Mouse (Mus musculus) neural tube, embryonic 14.5 days (tissue): ENCODE measurements around the gene Ppp1r18. TPM values are rescaled to one million over a fixed set of nuclear protein-coding genes. Genes with fewer than 3 reads are reported as not detected.
"Not testable (repeated sequence)": the region's sequence is repeated elsewhere in the genome, so short reads cannot be mapped to it uniquely, and the experiment has no call there.

Experiments used
- ATAC-seq: fragments of 200-750 bp; cut with Nextera tagmentation; 2 replicates; pipeline ENCODE4 v1.8.0; 2017; ENCODE audit warnings: low read depth, mild to moderate bottlenecking, moderate TSS enrichment, moderate library complexity
- H3K27ac ChIP-seq: fragments of 300-500 bp; sonication (generic); 2 replicates; pipeline ENCODE4 v1.5.1; 2014; ENCODE audit warnings: low read depth, mild to moderate bottlenecking, control low read depth, low read length, moderate library complexity, mixed read lengths
- H3K27me3 ChIP-seq: fragments of 300-500 bp; sonication (generic); 2 replicates; pipeline ENCODE4 v1.6.1; 2014; ENCODE audit warnings: low read length; ENCODE audit not compliant: control insufficient read depth, insufficient read depth
- H3K36me3 ChIP-seq: fragments of 300-500 bp; sonication (generic); 2 replicates; pipeline ENCODE4 v1.6.1; 2014; ENCODE audit warnings: low read length, mixed read lengths; ENCODE audit not compliant: control insufficient read depth, insufficient read depth
- H3K4me1 ChIP-seq: fragments of 300-500 bp; sonication (generic); 2 replicates; pipeline ENCODE4 v1.6.1; 2014; ENCODE audit warnings: low read length; ENCODE audit not compliant: control insufficient read depth, insufficient read depth
- H3K4me2 ChIP-seq: fragments of 300-500 bp; sonication (generic); 2 replicates; pipeline ENCODE4 v1.6.1; 2014; ENCODE audit warnings: mild to moderate bottlenecking, low read depth, low read length, control low read depth
- H3K4me3 ChIP-seq: fragments of 300-500 bp; sonication (generic); 2 replicates; pipeline ENCODE4 v1.5.1; 2014; ENCODE audit warnings: low read depth, low read length, control low read depth, mixed read lengths
- H3K9ac ChIP-seq: fragments of 300-500 bp; sonication (generic); replicated peaks from 2 replicates; pipeline ENCODE4 v1.6.1; 2014; ENCODE audit warnings: low read depth, mild to moderate bottlenecking, control low read depth, low read length, mixed read lengths
- H3K9me3 ChIP-seq: fragments of 300-500 bp; sonication (generic); 2 replicates; pipeline ENCODE4 v1.6.1; 2016; ENCODE audit warnings: low read length; ENCODE audit not compliant: control insufficient read depth
- WGBS: fragments of 180-500 bp; shearing (Covaris S2); extraction: QIAGEN DNeasy Blood & Tissue Kit; methylation state at CpG from one replicate; pipeline ENCODE4 v1.1.7; 2014; 5-methylcytosine and 5-hydroxymethylcytosine counted together
- polyA plus RNA-seq: library from polyadenylated mRNA; unstranded; fragments of >200 nt; fragmentation: Nextera tagmentation; extraction: Ambion mirVana; gene quantifications from 2 replicates; pipeline ENCODE4 v1.2.1, GENCODE M21; 2014

The Ppp1r18 gene
- polyA plus RNA-seq, 1 experiment from 2014 or later, result 18.0 TPM

DNA sequence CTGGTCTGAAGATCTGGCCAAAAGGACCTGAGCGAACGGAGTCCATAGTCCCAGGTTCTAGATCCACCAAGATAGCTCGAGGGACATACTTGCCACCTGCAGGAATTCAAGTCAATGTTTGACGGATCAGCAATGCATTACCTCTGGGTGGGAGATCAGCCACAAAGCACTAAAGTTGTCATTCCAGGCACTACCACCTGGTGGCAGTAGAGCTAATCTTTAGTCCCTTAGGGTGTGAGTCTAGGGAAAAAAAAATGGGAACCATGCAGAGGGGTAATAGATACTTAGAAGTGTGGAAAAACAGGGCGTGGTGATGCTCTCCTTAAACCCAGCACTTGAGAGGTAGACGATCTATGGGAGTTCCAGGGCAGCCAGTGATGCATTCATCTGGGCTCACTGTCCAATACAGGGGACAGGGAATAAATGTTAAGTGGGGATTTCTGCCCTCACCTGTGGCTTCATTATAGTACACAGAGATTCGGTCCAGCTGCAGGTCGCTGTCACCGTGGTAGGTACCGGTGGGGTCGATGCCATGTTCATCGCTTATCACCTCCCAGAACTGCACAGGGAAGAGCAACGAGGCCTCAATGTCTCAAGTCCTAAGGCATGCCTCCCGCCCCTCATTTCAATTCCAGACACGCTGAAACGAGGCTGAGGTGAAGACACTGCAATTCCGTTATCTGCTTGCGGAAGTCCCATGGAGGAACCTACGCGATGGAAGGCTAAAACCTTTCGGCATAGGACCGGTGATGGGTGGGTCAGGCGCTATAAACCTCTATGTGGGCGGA, 29.0 kb upstream of the Ppp1r18 start:
- H3K9me3 ChIP-seq, result no peaks in the 10 kb centered on the region
- 0 out of 2 replicates have a peak, but pooled peaks have one; percentile 0 for ATAC-seq
- peak overlapping the region; percentile 93 for H3K4me3 ChIP-seq
- H3K4me1 ChIP-seq, result peaks cover 33% of the 10 kb centered on the region
- H3K4me2 ChIP-seq, result peak overlapping the region; percentile 69
- H3K27ac ChIP-seq, result peak overlapping the region; percentile 97
- H3K27me3 ChIP-seq, result no peaks in the 10 kb centered on the region
- peak overlapping the region; percentile 98 for H3K9ac ChIP-seq
- 7% methylated on average over 24 of the region's 24 CpGs for WGBS
- H3K36me3 ChIP-seq, result peaks cover 36% of the 10 kb centered on the region

DNA sequence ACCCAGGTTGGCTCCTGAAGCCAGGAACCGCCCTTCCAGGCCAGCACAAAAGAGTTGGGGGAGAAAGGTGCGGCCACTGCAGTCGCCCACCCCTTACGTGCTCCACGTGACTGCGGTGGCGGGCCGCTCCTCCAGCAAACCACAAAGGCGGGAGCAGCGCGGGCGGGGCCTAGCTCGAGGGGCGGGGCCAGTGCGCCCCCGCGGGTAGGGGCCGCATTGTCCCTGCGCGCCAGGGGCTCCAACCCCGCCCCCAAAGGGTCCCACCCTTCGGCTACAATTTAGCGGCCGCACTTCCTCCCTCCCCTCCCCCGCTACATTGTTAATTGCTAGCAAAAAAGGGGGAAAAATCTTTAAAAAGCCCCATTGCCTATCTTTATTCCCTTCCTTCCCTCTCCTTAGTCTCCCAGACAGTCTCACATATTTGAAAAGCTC, 28.4 kb upstream of the Ppp1r18 start:
- Histone ChIP-seq H3K9me3 (no peaks in the 10 kb centered on the region), H3K4me2 (peak overlapping the region; percentile 69), H3K27me3 (no peaks in the 10 kb centered on the region), H3K9ac (peak overlapping the region; percentile 98), H3K27ac (peak overlapping the region; percentile 97), H3K4me3 (peak overlapping the region; percentile 93), H3K4me1 (peaks cover 34% of the 10 kb centered on the region), H3K36me3 (peaks cover 36% of the 10 kb centered on the region)
- ATAC-seq, result peak; percentile 18
- 0% methylated on average over 21 of the region's 25 CpGs for WGBS

DNA sequence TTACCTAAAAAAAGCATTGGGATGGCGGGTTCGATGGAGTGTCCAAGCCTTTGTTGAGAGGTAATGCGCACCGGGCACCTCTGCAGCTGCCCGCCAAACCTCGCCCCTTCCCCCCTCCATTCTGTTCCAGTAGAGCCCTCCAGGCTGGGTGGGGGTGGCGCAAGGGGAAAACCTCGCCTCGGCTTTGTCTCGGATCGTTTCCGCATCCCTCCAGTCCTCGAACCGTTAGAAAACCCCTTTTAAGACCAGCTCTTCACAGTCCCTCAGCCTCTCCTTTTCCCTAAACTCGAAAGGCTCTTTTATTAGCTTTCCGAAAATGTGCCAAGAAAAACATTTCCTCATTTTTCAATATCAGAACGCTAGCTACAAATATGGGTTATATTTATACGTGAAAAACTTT, 27.9 kb upstream of the Ppp1r18 start:
- peaks cover 36% of the 10 kb centered on the region for H3K36me3 ChIP-seq
- peak overlapping the region; percentile 69 for H3K4me2 ChIP-seq
- H3K4me1 ChIP-seq, result peaks cover 37% of the 10 kb centered on the region
- H3K9ac ChIP-seq, result peak overlapping the region; percentile 98
- peak overlapping the region; percentile 93 for H3K4me3 ChIP-seq
- H3K27ac ChIP-seq, result peak overlapping the region; percentile 97
- H3K27me3 ChIP-seq, result no peaks in the 10 kb centered on the region
- no peaks in the 10 kb centered on the region for H3K9me3 ChIP-seq
- WGBS, result 0% methylated on average over 18 of the region's 18 CpGs
- no peak; the same call in 1 of the 2 replicates for ATAC-seq

DNA sequence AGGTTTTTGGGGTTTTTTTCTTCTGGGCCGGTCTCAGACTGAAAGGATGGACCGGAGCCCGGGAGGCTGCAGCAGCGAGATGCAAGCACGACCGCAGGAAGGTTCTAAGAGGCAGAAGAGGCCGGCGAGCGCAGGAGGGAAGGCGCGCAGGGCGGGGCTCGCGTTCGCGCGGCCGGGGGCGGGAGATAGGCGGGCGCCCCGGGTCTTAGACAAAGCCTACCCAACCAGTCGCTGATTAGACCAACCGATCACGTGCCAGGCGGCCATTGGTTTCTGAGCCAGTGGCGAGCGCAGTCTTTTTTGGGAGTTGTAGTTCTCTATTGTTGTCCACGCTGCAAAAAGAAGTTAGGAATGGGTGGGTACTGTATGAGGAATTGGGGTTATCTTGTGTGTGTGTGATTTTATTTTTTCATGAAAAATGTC, 27.3 kb upstream of the Ppp1r18 start, which contains the start of gene Tubb5:
Tubb5 (minus strand) TSS at position 185 of the 423 bp plus-strand sequence.
- WGBS, result under 1% methylated on average over 29 of the region's 29 CpGs
- Histone ChIP-seq H3K4me3 (peak within 1 kb of the TSS; percentile 93), H3K27ac (peak within 1 kb of the TSS; percentile 97)

DNA sequence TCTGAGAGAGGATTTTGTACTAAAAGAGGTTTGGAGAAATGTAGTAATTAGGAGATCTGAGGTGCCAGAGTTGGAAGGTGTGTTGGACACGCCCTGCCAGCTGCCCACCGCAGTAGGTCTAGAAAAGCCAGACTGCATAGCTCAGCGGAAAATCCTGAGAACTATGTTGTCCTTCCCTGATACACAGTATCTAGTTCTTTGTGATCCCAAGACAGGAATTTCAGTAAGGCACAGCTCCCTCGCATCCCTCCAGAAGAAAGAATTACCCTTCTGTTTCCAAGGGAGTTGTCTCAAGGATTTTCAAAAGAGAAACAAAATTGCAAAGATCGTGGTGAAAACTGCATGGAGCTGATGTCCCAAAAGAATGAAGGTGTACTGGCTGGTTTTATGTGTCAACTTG, 26.8 kb upstream of the Ppp1r18 start:
- H3K9ac ChIP-seq, result peak overlapping the region; percentile 33
- peaks cover 30% of the 10 kb centered on the region for H3K36me3 ChIP-seq
- peaks cover 36% of the 10 kb centered on the region for H3K4me1 ChIP-seq
- no peaks in the 10 kb centered on the region for H3K9me3 ChIP-seq
- H3K4me3 ChIP-seq, result peak overlapping the region; percentile 93
- no peak for ATAC-seq
- peak overlapping the region; percentile 81 for H3K27ac ChIP-seq
- peak overlapping the region; percentile 61 for H3K4me2 ChIP-seq
- WGBS, result 4% methylated on average over 5 of the region's 5 CpGs
- H3K27me3 ChIP-seq, result no peaks in the 10 kb centered on the region

More for the DNA sequence above, 27.3 kb upstream of the Ppp1r18 start, which contains the start of gene Tubb5:
- Histone ChIP-seq H3K4me2 (peak within 1 kb of the TSS; percentile 69), H3K27me3 (no peaks in the 10 kb centered on the region), H3K9me3 (no peaks in the 10 kb centered on the region), H3K4me1 (peaks cover 37% of the 10 kb centered on the region), H3K9ac (peak within 1 kb of the TSS; percentile 98), H3K36me3 (peaks cover 34% of the 10 kb centered on the region)
- peak; percentile 75 for ATAC-seq

DNA sequence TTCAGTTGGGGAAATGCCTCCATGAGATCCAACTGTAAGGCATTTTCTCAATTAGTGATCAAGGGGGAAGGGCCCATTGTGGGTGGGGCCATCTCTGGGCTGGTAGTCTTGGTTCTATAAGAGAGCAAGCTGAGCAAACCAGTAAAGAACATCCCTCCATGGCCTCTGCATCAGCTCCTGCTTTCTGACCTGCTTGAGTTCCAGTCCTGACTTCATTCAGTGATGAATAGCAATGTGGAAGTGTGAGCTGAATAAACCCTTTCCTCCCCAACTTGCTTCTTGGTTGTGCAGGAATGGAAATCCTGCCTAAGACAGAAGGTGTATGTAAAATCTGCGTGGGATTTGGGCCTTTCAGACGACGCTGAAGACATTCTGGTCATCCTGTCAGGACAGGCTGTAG, 26.4 kb upstream of the Ppp1r18 start:
- ATAC-seq, H3K9me3 ChIP-seq, H3K27me3 ChIP-seq: not testable (repeated sequence)
- peak overlapping the region; percentile 61 for H3K4me2 ChIP-seq
- H3K36me3 ChIP-seq, result peaks cover 26% of the 10 kb centered on the region
- H3K9ac ChIP-seq, result peak overlapping the region; percentile 33; the same call in 1 of the 2 replicates
- H3K27ac ChIP-seq, result peak overlapping the region; percentile 81
- WGBS, result 53% methylated on average over 3 of the region's 3 CpGs
- H3K4me3 ChIP-seq, result peak overlapping the region; percentile 93
- peaks cover 31% of the 10 kb centered on the region for H3K4me1 ChIP-seq

DNA sequence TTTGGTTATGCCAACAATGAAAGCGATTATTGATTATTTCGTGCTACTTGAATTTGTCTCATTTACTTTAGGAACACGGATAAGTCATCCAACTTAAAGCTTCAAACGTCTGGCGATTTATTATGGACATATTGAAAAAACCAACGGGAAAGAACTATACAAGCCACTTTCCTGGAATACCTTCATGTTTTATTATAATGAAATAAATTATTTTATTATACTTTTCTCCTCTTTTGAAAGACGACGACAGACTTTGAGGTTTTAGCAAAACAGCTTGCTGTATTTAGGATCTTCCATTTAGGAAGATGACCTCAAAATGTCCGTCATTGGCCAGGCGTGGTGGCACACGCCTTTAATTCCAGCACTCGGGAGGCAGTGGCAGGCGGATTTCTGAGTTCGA, 24.8 kb upstream of the Ppp1r18 start:
- peaks cover 10% of the 10 kb centered on the region for H3K36me3 ChIP-seq
- WGBS, result 57% methylated on average over 14 of the region's 14 CpGs
- peak overlapping the region; percentile 30; the same call in 1 of the 2 replicates for H3K27ac ChIP-seq
- peak overlapping the region; percentile 38; the same call in 1 of the 2 replicates for H3K4me2 ChIP-seq
- no peak for ATAC-seq
- H3K27me3 ChIP-seq, result no peaks in the 10 kb centered on the region
- peak overlapping the region; percentile 28 for H3K4me3 ChIP-seq
- no peak overlapping the region for H3K9ac ChIP-seq
- peaks cover 16% of the 10 kb centered on the region for H3K4me1 ChIP-seq
- H3K9me3 ChIP-seq, result no peaks in the 10 kb centered on the region

DNA sequence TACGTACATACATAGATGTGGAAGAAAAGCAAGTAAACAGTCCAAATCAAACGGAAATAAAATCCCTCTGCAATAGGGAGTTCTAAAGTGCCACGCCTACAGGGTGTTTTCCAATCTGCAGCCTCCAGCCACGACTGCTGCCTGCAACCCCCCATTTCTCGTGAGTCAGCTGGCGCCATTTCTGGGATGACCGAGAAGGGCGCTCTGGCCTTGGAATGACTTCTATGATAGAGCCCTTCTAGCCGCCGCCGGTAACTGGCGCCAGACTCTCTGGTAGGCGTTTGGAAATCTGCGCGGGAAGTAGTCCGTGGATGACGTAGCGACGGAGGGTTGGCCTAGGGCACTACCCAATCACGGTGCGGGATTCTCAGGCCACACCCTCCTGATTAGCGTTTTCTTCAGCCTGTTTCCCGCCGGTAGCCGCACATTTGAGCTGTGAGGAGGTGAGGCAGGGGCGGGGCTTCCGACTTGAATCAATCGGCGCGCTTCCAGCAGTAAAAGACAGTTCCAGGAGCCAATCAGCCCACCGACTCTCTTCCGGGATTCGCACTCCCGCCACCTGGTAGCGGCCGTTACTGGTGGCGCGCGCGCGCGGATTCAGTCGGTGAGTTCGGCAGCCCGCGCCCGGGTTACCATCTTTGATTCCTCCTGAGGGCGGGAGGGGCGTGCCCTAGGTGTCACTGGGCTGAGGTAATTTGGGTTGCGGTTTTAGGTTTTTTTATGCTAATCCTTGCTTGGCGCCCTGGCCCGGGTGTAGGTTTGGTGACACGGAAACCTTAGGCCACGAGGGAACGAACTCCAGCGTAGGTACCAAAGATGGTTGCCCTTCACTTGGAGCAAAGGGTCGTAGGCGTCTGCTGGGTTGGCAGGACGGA, 24.1 kb upstream of the Ppp1r18 start, which contains the start of gene Mdc1:
Mdc1 (plus strand) TSS at position 440 of the 875 bp plus-strand sequence.
- H3K9me3 ChIP-seq, result no peaks in the 10 kb centered on the region
- WGBS, result under 1% methylated on average over 59 of the region's 59 CpGs
- H3K27ac ChIP-seq, result peak within 1 kb of the TSS; percentile 64
- H3K4me2 ChIP-seq, result peak within 1 kb of the TSS; percentile 61
- H3K9ac ChIP-seq, result peak within 1 kb of the TSS; percentile 58
- H3K4me3 ChIP-seq, result peak within 1 kb of the TSS; percentile 57
- no peaks in the 10 kb centered on the region for H3K27me3 ChIP-seq
- H3K4me1 ChIP-seq, result peaks cover 10% of the 10 kb centered on the region; the same call in 1 of the 2 replicates
- peaks cover 6% of the 10 kb centered on the region; the same call in 1 of the 2 replicates for H3K36me3 ChIP-seq
- ATAC-seq, result peak; percentile 91
